Mouse (Mus musculus) liver, adult 2 months (tissue): ENCODE measurements at regions not wholly inside any gene's neighbourhood (a gene's known extent, or its start where the extent isn't known, plus 50 kb on each side); places are given as distances from the start of the nearest gene placed in this dataset.

Experiments
- DNase-seq: peaks from one replicate; pipeline ENCODE4 v3.0.0-alpha.2; 2011; ENCODE audit warnings: low read depth, low spot score; ENCODE audit errors: extremely low read depth
- H3K27ac ChIP-seq: fragments of 200-500 bp; replicated peaks from 2 replicates; pipeline ENCODE4 v1.5.1; 2012; ENCODE audit warnings: low read depth, mild to moderate bottlenecking, control low read depth, inconsistent platforms, low read length; ENCODE audit not compliant: insufficient read depth
- H3K27me3 ChIP-seq: fragments of 200-500 bp; 2 replicates; pipeline ENCODE4 v1.6.1; 2012; ENCODE audit warnings: mild to moderate bottlenecking, moderate library complexity, low read length, inconsistent platforms; ENCODE audit not compliant: control insufficient read depth, insufficient read depth
- H3K36me3 ChIP-seq: fragments of 200-500 bp; 2 replicates; pipeline ENCODE4 v1.6.1; 2012; ENCODE audit warnings: low read length, inconsistent platforms; ENCODE audit not compliant: control insufficient read depth, insufficient read depth
- H3K4me1 ChIP-seq: fragments of 200-500 bp; 2 replicates; pipeline ENCODE4 v1.6.1; 2011; ENCODE audit warnings: low read length; ENCODE audit not compliant: control insufficient read depth, insufficient read depth
- H3K4me3 ChIP-seq: fragments of 200-500 bp; 2 replicates; pipeline ENCODE4 v1.5.1; 2011; ENCODE audit warnings: low read depth, mild to moderate bottlenecking, control low read depth, low read length, moderate library complexity; ENCODE audit not compliant: insufficient read depth
- H3K79me2 ChIP-seq: fragments of 200-500 bp; 2 replicates; pipeline ENCODE4 v1.6.1; 2012; ENCODE audit warnings: inconsistent platforms, mild to moderate bottlenecking, low read length, moderate library complexity; ENCODE audit not compliant: control insufficient read depth, insufficient read depth
- H3K9ac ChIP-seq: fragments of 200-500 bp; 2 replicates; pipeline ENCODE4 v1.6.1; 2012; ENCODE audit warnings: low read depth, mild to moderate bottlenecking, control low read depth, inconsistent platforms, low read length
- CTCF ChIP-seq: fragments of 200-500 bp; IDR thresholded peaks from 2 replicates; pipeline ENCODE4 v1.5.1; 2011; ENCODE audit warnings: low read depth, low read length, control low read depth
- POLR2A ChIP-seq: fragments of 200-500 bp; IDR thresholded peaks from 2 replicates; pipeline ENCODE4 v1.6.1; 2011; ENCODE audit warnings: low read length, control low read depth; ENCODE audit not compliant: insufficient read depth; ENCODE audit errors: extremely low read depth
- WGBS: fragments of 180-500 bp; shearing (Covaris S2); methylation state at CpG from one replicate; pipeline ENCODE4 v1.1.7; 2018; 5-methylcytosine and 5-hydroxymethylcytosine counted together

- Histone ChIP-seq H3K36me3 (no peaks in the 10 kb centered on the region), H3K9ac (no peak overlapping the region), H3K79me2 (no peaks in the 10 kb centered on the region), H3K4me1 (no peaks in the 10 kb centered on the region), H3K27me3 (no peaks in the 10 kb centered on the region), H3K27ac (no peak overlapping the region), H3K4me3 (no peak overlapping the region)
- TF ChIP-seq POLR2A: no peak
- no peak for TF ChIP-seq CTCF
- 88% methylated on average over 5 of the region's 5 CpGs for WGBS
- DNase-seq: no peak
Observed at GRCm38 (mm10) chr16:30118876-30119275, 54.7 kb downstream of the Hes1 start.

GRCm38 (mm10) chr16:30120330-30121265 is 56.4 kb downstream of the Hes1 start:
- no peak for DNase-seq
- WGBS: 78% methylated on average over 30 of the region's 30 CpGs
- no peaks in the 10 kb centered on the region for H3K4me1 ChIP-seq
- no peaks in the 10 kb centered on the region for H3K36me3 ChIP-seq
- no peak overlapping the region for H3K27ac ChIP-seq
- H3K27me3 ChIP-seq: no peaks in the 10 kb centered on the region
- TF ChIP-seq CTCF (no peak), POLR2A (no peak)
- no peaks in the 10 kb centered on the region for H3K79me2 ChIP-seq
- H3K9ac ChIP-seq: no peak overlapping the region
- no peak overlapping the region for H3K4me3 ChIP-seq

- TF ChIP-seq CTCF (no peak), POLR2A (no peak)
- H3K9ac ChIP-seq: no peak overlapping the region
- no peak overlapping the region for H3K4me3 ChIP-seq
- WGBS: 95% methylated on average over 6 of the region's 6 CpGs
- no peak for DNase-seq
- no peak overlapping the region for H3K27ac ChIP-seq
- H3K27me3 ChIP-seq: no peaks in the 10 kb centered on the region
- H3K79me2 ChIP-seq: no peaks in the 10 kb centered on the region
- no peaks in the 10 kb centered on the region for H3K4me1 ChIP-seq
- no peaks in the 10 kb centered on the region for H3K36me3 ChIP-seq
Observed at GRCm38 (mm10) chr16:30121596-30121995, 57.4 kb downstream of the Hes1 start.

GRCm38 (mm10) chr16:30122211-30123070 is 58.3 kb downstream of the Hes1 start:
- Histone ChIP-seq H3K4me1 (no peaks in the 10 kb centered on the region), H3K27ac (no peak overlapping the region), H3K9ac (no peak overlapping the region), H3K79me2 (no peaks in the 10 kb centered on the region), H3K4me3 (no peak overlapping the region), H3K27me3 (no peaks in the 10 kb centered on the region), H3K36me3 (no peaks in the 10 kb centered on the region)
- 78% methylated on average over 29 of the region's 29 CpGs for WGBS
- TF ChIP-seq POLR2A (no peak), CTCF (no peak)
- DNase-seq: no peak

- Histone ChIP-seq H3K27me3 (no peaks in the 10 kb centered on the region), H3K4me1 (no peaks in the 10 kb centered on the region), H3K4me3 (no peak overlapping the region), H3K9ac (no peak overlapping the region), H3K79me2 (no peaks in the 10 kb centered on the region), H3K36me3 (no peaks in the 10 kb centered on the region), H3K27ac (no peak overlapping the region)
- WGBS: 95% methylated on average over 10 of the region's 10 CpGs
- DNase-seq: no peak
- TF ChIP-seq POLR2A: no peak
- TF ChIP-seq CTCF: no peak
Observed at GRCm38 (mm10) chr16:30127015-30127414, 62.8 kb downstream of the Hes1 start.
